Mouse (Mus musculus) brain, embryonic 14.5 days (tissue): ENCODE measurements around the gene Aars2. TPM values are rescaled to one million over a fixed set of nuclear protein-coding genes. Genes with fewer than 3 reads are reported as not detected.
A peak's percentile ranks its signal among the peaks of the same experiment; 100 is the strongest.

Experiments
- DNase-seq: peaks from one replicate; pipeline ENCODE4 v3.0.0-alpha.2; 2011; ENCODE audit warnings: low read depth
- CTCF ChIP-seq: fragments of 200-500 bp; IDR thresholded peaks from 2 replicates; pipeline ENCODE4 v1.5.1; 2012; ENCODE audit warnings: inconsistent platforms, mild to moderate bottlenecking, moderate library complexity, borderline replicate concordance; ENCODE audit not compliant: insufficient read depth, insufficient read length; ENCODE audit errors: extremely low read depth
- POLR2A ChIP-seq: fragments of 200-500 bp; IDR thresholded peaks from 2 replicates; pipeline ENCODE4 v1.6.1; 2012; ENCODE audit warnings: mild to moderate bottlenecking, inconsistent platforms, borderline replicate concordance; ENCODE audit not compliant: poor library complexity, insufficient read depth, insufficient read length, severe bottlenecking; ENCODE audit errors: extremely low read depth
- polyA plus RNA-seq: library from polyadenylated mRNA; depleted of rRNA; stranded (reverse); fragments of >200 nt; gene quantifications from 2 replicates; pipeline ENCODE4 v1.2.3, GENCODE M21; 2012

The Aars2 gene
- polyA plus RNA-seq, 1 experiment: 21.0 TPM

- TF ChIP-seq CTCF (no peak), POLR2A (no peak)
- DNase-seq: no peak
These were observed 38.8 kb downstream of the Aars2 start for GRCm38 (mm10) chr17:45545278-45545961.

GRCm38 (mm10) chr17:45546941-45547340, 40.3 kb downstream of the Aars2 start:
- no peak for DNase-seq
- TF ChIP-seq CTCF: no peak
- no peak for TF ChIP-seq POLR2A

- no peak for TF ChIP-seq CTCF
- no peak for TF ChIP-seq POLR2A
- DNase-seq: no peak
These were observed 41.0 kb downstream of the Aars2 start for GRCm38 (mm10) chr17:45547461-45548190.

- TF ChIP-seq CTCF: peak; percentile 43; the same call in 1 of the 2 replicates
- peak; percentile 59 for TF ChIP-seq POLR2A
- DNase-seq: peak; percentile 90
These were observed 42.2 kb downstream of the Aars2 start for GRCm38 (mm10) chr17:45548541-45549512.

GRCm38 (mm10) chr17:45549617-45550181, 43.1 kb downstream of the Aars2 start, which contains the start of gene Tmem151b:
TSS of gene Tmem151b (minus strand) at chr17:45549677.
- peak; percentile 92 for DNase-seq
- TF ChIP-seq POLR2A (peak; percentile 77), CTCF (no peak)

GRCm38 (mm10) chr17:45550253-45550652, 43.6 kb downstream of the Aars2 start:
- no peak for TF ChIP-seq CTCF
- TF ChIP-seq POLR2A: no peak
- no peak for DNase-seq

GRCm38 (mm10) chr17:45551249-45551796, 44.7 kb downstream of the Aars2 start:
- TF ChIP-seq CTCF (no peak), POLR2A (no peak)

GRCm38 (mm10) chr17:45551816-45552451, 45.3 kb downstream of the Aars2 start:
- peak; percentile 84 for DNase-seq
- TF ChIP-seq POLR2A (no peak), CTCF (peak; percentile 93)

More at GRCm38 (mm10) chr17:45551249-45551796, 44.7 kb downstream of the Aars2 start:
- DNase-seq: no peak

- no peak for DNase-seq
- no peak for TF ChIP-seq CTCF
- no peak for TF ChIP-seq POLR2A
These were observed 46.4 kb downstream of the Aars2 start for GRCm38 (mm10) chr17:45553065-45553464.

GRCm38 (mm10) chr17:45554420-45554819, 47.8 kb downstream of the Aars2 start:
- DNase-seq: no peak
- no peak for TF ChIP-seq CTCF
- TF ChIP-seq POLR2A: no peak
